Mouse (Mus musculus): ENCODE data around the gene Dip2b.

DNA sequence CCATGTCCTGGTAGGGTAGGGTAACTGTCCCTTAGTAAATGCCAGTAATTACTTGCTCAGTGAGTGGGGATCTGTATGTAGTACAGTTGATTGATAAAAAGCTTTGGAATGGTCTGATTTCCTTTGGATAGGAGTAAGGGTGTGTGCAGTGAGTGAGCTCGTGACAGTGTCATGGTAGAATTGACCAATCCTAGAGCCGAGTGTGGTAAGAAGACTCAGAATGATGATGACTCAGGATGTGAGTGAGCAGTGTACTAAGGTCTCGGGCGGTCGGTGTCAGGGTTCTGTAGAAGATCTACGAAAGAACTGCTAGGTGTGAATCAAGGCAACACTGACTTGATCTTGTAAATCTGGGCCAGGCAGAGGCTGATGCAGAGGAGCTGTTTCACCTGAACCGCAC is 207.5 kb downstream of the Dip2b start:
- no peak for TF ChIP-seq CTCF (IDR thresholded peaks at IDR 0.05; ENCODE audit: control insufficient read depth, insufficient read depth, insufficient read length)
- no peak for TF ChIP-seq USF1 (IDR thresholded peaks at IDR 0.05; ENCODE audit: low read depth)
- no peak for TF ChIP-seq MAX (IDR thresholded peaks at IDR 0.05)
- TF ChIP-seq CEBPB (IDR thresholded peaks at IDR 0.05; ENCODE audit: low read depth), result no peak
- TF ChIP-seq MYOG (IDR thresholded peaks at IDR 0.05; ENCODE audit: control insufficient read depth, extremely low read depth, insufficient read length), result no peak
- TF ChIP-seq MYOD1 (IDR thresholded peaks at IDR 0.05; ENCODE audit: control insufficient read depth, insufficient read length, low read depth), result no peak
